Mouse (Mus musculus): ENCODE data around the gene Pgc. TPM values are rescaled to one million over a fixed set of nuclear protein-coding genes. Genes with fewer than 3 reads are reported as not detected.

Gene Pgc
- polyA plus RNA-seq, 1 experiment from 2014 or later, result not detected

DNA sequence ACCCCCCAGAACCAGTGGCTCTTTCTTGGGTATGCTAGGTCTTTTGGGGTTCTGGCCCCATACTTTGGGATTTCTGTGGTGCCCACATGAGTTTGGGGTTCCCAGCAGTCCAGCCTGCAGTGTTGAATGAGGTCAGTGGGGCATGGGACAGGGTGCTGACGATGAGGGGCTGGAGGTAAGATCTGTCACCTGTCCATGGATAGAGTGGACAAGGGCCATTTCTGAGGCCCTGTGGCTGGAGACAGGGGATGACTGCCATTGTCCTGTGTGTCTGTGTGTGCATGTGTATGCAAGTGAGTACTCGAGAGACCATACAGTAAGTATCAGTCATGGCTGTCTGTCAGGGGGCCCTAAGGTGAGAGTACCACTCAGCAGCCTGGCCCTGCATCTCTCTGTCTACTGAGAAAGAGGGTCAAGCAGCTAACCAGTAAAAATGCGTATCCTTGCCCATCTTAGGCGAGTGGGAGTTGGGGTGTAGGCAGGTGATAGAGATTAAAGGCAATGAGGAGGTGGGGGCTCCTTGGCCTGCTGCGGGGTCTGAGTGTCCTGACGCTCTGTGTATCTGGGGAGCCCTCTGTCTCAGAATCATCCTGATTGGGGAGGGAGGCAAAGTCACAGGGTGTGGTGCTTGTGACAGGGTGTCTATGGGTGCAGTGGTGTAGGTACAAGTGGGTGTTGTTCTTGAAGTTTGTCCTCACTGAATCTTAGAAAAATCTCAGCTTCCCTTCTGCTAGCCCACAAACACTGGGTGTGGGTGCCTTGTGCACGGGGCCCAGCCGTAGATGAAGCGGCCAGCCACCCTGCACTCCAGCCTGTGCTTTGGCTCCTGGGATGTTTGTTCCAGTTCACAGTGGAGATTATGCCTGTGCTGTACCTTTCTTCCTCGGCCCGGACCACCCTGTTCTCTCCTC is 43.0 kb downstream of the Pgc start:
- no peak overlapping the region for H3K4me3 ChIP-seq (ENCODE audit: low read depth, low read length)
- H3K27me3 ChIP-seq (replicated peaks; ENCODE audit: control insufficient read depth, insufficient read depth, low read length), result no peaks in the 10 kb centered on the region
- no peak overlapping the region for H3K27ac ChIP-seq (replicated peaks; ENCODE audit: low read depth, low read length)
- no peak overlapping the region for H3K9ac ChIP-seq (ENCODE audit: low read depth, low read length)
- no peaks in the 10 kb centered on the region for H3K4me1 ChIP-seq (ENCODE audit: control insufficient read depth, insufficient read depth, low read length)
- 78% methylated on average over 11 of the region's 11 CpGs for WGBS
- no peaks in the 10 kb centered on the region for H3K9me3 ChIP-seq (ENCODE audit: control insufficient read depth, low read length)
- DNase-seq (ENCODE audit: low spot score) (no peak), ATAC-seq (ENCODE audit: low read depth) (no peak)
- no peak overlapping the region for H3K4me2 ChIP-seq (ENCODE audit: low read depth, low read length)
- no peaks in the 10 kb centered on the region for H3K36me3 ChIP-seq (ENCODE audit: control insufficient read depth, insufficient read depth, low read length)

DNA sequence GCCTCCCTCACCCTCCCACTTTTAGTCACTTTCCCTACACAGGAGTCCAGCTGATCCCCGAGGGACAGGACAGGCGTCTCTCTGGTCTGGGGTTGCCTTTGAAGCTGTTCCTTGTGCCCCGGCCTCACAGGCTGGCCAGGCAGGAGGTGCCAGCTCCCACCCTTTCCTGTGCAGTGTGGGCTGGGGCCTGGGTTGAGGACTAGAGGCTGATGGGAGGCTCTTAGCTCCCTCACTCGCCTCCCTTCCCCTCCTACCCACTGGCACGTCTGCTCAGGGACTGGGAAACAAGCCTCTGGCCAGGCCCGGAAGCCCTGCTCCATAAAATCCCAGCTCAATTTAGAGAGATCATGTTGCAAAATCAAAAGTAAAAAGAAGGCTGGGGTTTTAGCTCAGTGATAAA is 47.0 kb downstream of the Pgc start:
- DNase-seq (ENCODE audit: low spot score) (no peak), ATAC-seq (ENCODE audit: low read depth) (no peak)
- no peak overlapping the region for H3K9ac ChIP-seq (ENCODE audit: low read depth, low read length)
- H3K36me3 ChIP-seq (ENCODE audit: control insufficient read depth, insufficient read depth, low read length), result no peaks in the 10 kb centered on the region
- H3K27ac ChIP-seq (replicated peaks; ENCODE audit: low read depth, low read length), result no peak overlapping the region
- H3K4me1 ChIP-seq (ENCODE audit: control insufficient read depth, insufficient read depth, low read length), result no peaks in the 10 kb centered on the region
- 39% methylated on average over 6 of the region's 6 CpGs for WGBS
- H3K4me2 ChIP-seq (ENCODE audit: low read depth, low read length), result no peak overlapping the region
- H3K27me3 ChIP-seq (replicated peaks; ENCODE audit: control insufficient read depth, insufficient read depth, low read length), result no peaks in the 10 kb centered on the region
- H3K9me3 ChIP-seq (ENCODE audit: control insufficient read depth, low read length), result no peaks in the 10 kb centered on the region
- no peak overlapping the region for H3K4me3 ChIP-seq (ENCODE audit: low read depth, low read length)

DNA sequence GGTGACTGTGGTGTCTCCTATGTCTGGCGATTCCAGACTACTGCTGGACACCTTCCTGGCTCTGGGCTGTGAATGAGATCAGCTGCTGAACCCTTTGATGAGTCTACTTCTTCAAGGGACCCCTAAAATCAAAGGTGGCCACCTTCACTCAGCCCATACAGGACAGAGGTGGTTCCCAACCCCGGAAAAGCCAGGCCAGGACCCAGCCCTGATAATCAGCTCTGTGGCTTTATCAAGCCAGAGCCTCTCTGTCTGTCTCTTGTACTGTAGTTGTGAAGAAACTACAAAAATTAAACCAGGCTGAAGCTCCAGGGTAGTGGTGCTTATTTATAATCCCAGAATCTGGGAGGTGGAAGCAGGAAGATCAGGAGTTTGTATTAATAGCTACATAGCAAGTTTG is 50.5 kb downstream of the Pgc start:
- H3K27me3 ChIP-seq (replicated peaks; ENCODE audit: control insufficient read depth, insufficient read depth, low read length), result no peaks in the 10 kb centered on the region
- no peaks in the 10 kb centered on the region for H3K4me1 ChIP-seq (ENCODE audit: control insufficient read depth, insufficient read depth, low read length)
- no peak overlapping the region for H3K9ac ChIP-seq (ENCODE audit: low read depth, low read length)
- H3K4me3 ChIP-seq (ENCODE audit: low read depth, low read length), result no peak overlapping the region
- H3K9me3 ChIP-seq (ENCODE audit: control insufficient read depth, low read length), result no peaks in the 10 kb centered on the region
- 0 out of 2 replicates have a peak overlapping the region, but pooled peaks have one; percentile 2 for H3K27ac ChIP-seq (replicated peaks; ENCODE audit: low read depth, low read length)
- DNase-seq (ENCODE audit: low spot score), result no peak
- 63% methylated on average over 2 of the region's 2 CpGs for WGBS
- no peak for ATAC-seq (ENCODE audit: low read depth)
- H3K4me2 ChIP-seq (ENCODE audit: low read depth, low read length), result no peak overlapping the region
- no peaks in the 10 kb centered on the region for H3K36me3 ChIP-seq (ENCODE audit: control insufficient read depth, insufficient read depth, low read length)

DNA sequence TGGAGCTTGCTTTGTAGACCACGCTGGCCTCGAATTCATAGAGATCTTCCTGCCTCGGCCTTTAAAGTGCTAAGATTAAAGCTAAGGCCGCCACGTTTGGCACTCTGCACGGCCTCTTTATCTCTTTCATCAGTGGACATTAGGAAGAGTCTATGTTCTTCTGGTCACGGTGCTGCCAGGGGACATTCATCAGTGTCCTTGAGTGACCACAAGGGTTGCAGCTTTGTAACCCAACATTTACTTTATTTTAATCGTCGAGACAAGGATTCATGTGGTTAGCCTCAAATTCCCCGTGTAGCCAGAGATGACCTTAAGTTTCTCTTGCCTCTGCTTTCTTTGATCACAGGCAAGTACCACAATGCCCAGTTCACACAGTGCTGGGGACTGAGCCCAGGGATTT is 53.8 kb downstream of the Pgc start:
- 75% methylated on average over 10 of the region's 10 CpGs for WGBS
- no peaks in the 10 kb centered on the region for H3K4me1 ChIP-seq (ENCODE audit: control insufficient read depth, insufficient read depth, low read length)
- H3K9me3 ChIP-seq (ENCODE audit: control insufficient read depth, low read length), result no peaks in the 10 kb centered on the region
- no peaks in the 10 kb centered on the region for H3K36me3 ChIP-seq (ENCODE audit: control insufficient read depth, insufficient read depth, low read length)
- no peak overlapping the region for H3K4me2 ChIP-seq (ENCODE audit: low read depth, low read length)
- no peak overlapping the region for H3K27ac ChIP-seq (replicated peaks; ENCODE audit: low read depth, low read length)
- H3K4me3 ChIP-seq (ENCODE audit: low read depth, low read length), result no peak overlapping the region
- H3K27me3 ChIP-seq (replicated peaks; ENCODE audit: control insufficient read depth, insufficient read depth, low read length), result no peaks in the 10 kb centered on the region
- DNase-seq (ENCODE audit: low spot score) (no peak), ATAC-seq (ENCODE audit: low read depth) (no peak)
- H3K9ac ChIP-seq (ENCODE audit: low read depth, low read length), result no peak overlapping the region

DNA sequence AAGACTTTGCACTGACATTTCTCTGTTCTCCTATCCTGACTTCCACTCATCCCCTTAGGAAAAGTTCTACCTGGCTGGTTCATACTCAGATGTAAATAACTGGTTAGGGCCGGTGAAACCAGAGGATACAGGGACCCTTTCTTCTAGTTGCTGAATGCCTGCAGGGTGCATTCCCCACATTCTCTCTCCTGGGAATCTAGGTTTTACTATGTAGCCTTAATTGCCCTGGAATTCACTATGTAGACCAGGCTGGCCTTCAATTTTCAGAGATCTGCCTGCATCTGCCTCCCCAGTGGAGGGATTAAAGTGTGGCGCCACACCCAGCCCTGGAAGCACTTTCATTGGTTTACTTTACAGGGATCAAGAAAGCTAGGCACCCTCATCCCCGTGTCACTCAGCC is 55.8 kb downstream of the Pgc start:
- no peak overlapping the region for H3K4me3 ChIP-seq (ENCODE audit: low read depth, low read length)
- DNase-seq (ENCODE audit: low spot score) (no peak), ATAC-seq (ENCODE audit: low read depth) (no peak)
- no peaks in the 10 kb centered on the region for H3K27me3 ChIP-seq (replicated peaks; ENCODE audit: control insufficient read depth, insufficient read depth, low read length)
- no peaks in the 10 kb centered on the region for H3K36me3 ChIP-seq (ENCODE audit: control insufficient read depth, insufficient read depth, low read length)
- no peaks in the 10 kb centered on the region for H3K9me3 ChIP-seq (ENCODE audit: control insufficient read depth, low read length)
- WGBS, result 80% methylated on average over 3 of the region's 3 CpGs
- no peak overlapping the region for H3K9ac ChIP-seq (ENCODE audit: low read depth, low read length)
- H3K4me2 ChIP-seq (ENCODE audit: low read depth, low read length), result no peak overlapping the region
- H3K4me1 ChIP-seq (ENCODE audit: control insufficient read depth, insufficient read depth, low read length), result peaks cover under 1% of the 10 kb centered on the region; the same call in 1 of the 2 replicates
- H3K27ac ChIP-seq (replicated peaks; ENCODE audit: low read depth, low read length), result no peak overlapping the region

DNA sequence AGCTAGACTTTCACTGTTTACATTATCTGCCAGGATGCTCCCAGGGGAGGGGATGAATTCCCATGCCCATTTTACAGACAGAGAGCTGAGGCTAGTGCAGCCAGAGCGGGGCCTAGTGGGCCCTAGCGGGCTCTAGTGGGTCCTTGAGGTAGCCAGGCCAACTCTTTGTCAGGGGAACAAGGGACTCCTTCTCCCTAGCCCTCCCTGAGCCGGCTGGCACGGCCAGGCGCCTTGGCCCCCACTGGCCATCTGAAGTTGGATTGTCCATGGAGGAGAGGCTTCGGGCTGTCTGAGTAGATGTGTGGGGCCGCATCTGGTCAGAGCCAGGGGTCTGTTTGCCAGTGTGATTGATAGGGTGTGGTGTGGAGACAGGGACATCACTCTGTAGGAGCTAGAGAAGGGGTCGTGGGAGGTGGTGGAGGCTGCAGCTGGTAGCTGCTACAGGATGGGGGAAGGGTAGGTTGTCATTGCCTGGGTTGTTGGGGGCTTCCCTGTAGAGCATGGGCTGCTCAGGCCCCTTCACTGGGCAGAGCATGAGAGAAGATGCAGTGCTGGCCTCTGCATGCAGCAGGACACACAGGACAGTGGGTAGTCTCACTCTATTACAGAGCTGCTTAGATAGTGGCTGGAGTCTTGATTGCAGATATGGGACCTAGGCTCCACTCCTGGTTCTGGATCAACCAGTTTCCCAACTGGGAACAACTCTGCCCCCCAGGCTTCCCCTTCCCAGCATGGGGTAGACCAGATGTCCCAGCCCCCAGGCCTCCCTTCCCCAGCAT is 57.0 kb downstream of the Pgc start:
- Histone ChIP-seq H3K4me2 (ENCODE audit: low read depth, low read length) (no peak overlapping the region), H3K36me3 (ENCODE audit: control insufficient read depth, insufficient read depth, low read length) (no peaks in the 10 kb centered on the region), H3K4me1 (ENCODE audit: control insufficient read depth, insufficient read depth, low read length) (peaks cover 11% of the 10 kb centered on the region), H3K27ac (replicated peaks; ENCODE audit: low read depth, low read length) (no peak overlapping the region), H3K9ac (ENCODE audit: low read depth, low read length) (no peak overlapping the region), H3K27me3 (replicated peaks; ENCODE audit: control insufficient read depth, insufficient read depth, low read length) (no peaks in the 10 kb centered on the region), H3K9me3 (ENCODE audit: control insufficient read depth, low read length) (no peaks in the 10 kb centered on the region), H3K4me3 (ENCODE audit: low read depth, low read length) (no peak overlapping the region)
- no peak for DNase-seq (ENCODE audit: low spot score)
- 77% methylated on average over 8 of the region's 8 CpGs for WGBS
- no peak for ATAC-seq (ENCODE audit: low read depth)

Other genes with a start within 250 kb of the Pgc start
- 19.5 and 24.3 TPM in 2 replicates for gene Taf8, start 224.6 kb upstream of the Pgc start, polyA plus RNA-seq (2014; fragmentation: Nextera tagmentation; extraction: Ambion mirVana)
- gene Ccnd3, start 221.8 kb upstream of the Pgc start, polyA plus RNA-seq (2014; fragmentation: Nextera tagmentation; extraction: Ambion mirVana), result 519 TPM in 2 replicates
- 21.3 and 22.4 TPM in 2 replicates for gene Bysl, start 115.3 kb upstream of the Pgc start, polyA plus RNA-seq (2014; fragmentation: Nextera tagmentation; extraction: Ambion mirVana)
- gene Med20, start 115.3 kb upstream of the Pgc start, polyA plus RNA-seq (2014; fragmentation: Nextera tagmentation; extraction: Ambion mirVana), result 47.7 and 50.2 TPM in 2 replicates
- 1.4 and 1.9 TPM in 2 replicates for gene Gm20517, start 115.3 kb upstream of the Pgc start, polyA plus RNA-seq (2014; fragmentation: Nextera tagmentation; extraction: Ambion mirVana)
- gene Usp49, start 96.2 kb upstream of the Pgc start, polyA plus RNA-seq (2014; fragmentation: Nextera tagmentation; extraction: Ambion mirVana), result 3.8 and 4.1 TPM in 2 replicates
- gene Tomm6, start 38.5 kb upstream of the Pgc start, polyA plus RNA-seq (2014; fragmentation: Nextera tagmentation; extraction: Ambion mirVana), result 365 and 382 TPM in 2 replicates
- 4.0 and 4.2 TPM in 2 replicates for gene Frs3, start 37.8 kb upstream of the Pgc start, polyA plus RNA-seq (2014; fragmentation: Nextera tagmentation; extraction: Ambion mirVana)
- 1.5 and 2.1 TPM in 2 replicates for gene Gm21981, start 32.4 kb upstream of the Pgc start, polyA plus RNA-seq (2014; fragmentation: Nextera tagmentation; extraction: Ambion mirVana)
- 1.8 and 2.1 TPM in 2 replicates for gene Prickle4, start 32.1 kb upstream of the Pgc start, polyA plus RNA-seq (2014; fragmentation: Nextera tagmentation; extraction: Ambion mirVana)
- 8.6 and 9.7 TPM in 2 replicates for gene Tfeb, start 10.2 kb downstream of the Pgc start, polyA plus RNA-seq (2014; fragmentation: Nextera tagmentation; extraction: Ambion mirVana)
- 54.5 and 64.6 TPM in 2 replicates for gene Mdfi, start 107.8 kb downstream of the Pgc start, polyA plus RNA-seq (2014; fragmentation: Nextera tagmentation; extraction: Ambion mirVana)
- 21.0 and 22.7 TPM in 2 replicates for gene Foxp4, start 197.8 kb downstream of the Pgc start, polyA plus RNA-seq (2014; fragmentation: Nextera tagmentation; extraction: Ambion mirVana)

All from embryonic facial prominence, embryonic 14.5 days (tissue).